Mouse (Mus musculus): ENCODE data around the gene Efhd1. TPM values are rescaled to one million over a fixed set of nuclear protein-coding genes. Genes with fewer than 3 reads are reported as not detected.
A peak's percentile ranks its signal among the peaks of the same experiment; 100 is the strongest.

Efhd1 gene
- polyA plus RNA-seq, 1 experiment from 2014 or later = 0.58 TPM

DNA sequence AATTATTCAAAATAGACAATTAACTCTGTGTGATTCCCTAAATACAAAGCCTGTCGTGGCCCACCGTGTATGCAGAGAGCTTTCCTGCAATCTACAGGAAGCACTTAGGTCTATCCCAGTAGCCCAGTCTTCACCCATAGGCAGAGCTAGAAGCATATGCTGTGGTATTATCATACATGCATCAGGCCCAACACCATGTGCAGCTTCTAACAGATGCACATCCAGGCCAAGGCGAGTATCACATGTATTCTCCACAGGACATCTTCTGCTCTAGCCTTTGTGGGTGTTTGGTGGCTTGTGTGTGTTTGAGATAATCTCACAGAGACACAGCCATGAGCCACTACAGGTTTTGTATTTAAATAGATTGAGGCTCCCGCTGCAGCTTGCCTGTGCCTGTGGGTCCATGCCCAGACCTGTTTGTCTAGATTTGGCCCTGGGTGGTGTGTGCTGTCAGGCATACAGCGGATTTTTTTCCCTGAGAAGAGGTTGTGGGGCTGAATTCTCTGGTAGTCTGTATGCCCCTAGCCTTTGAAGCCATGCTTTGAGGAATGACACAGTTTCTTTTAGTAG, 12.0 kb upstream of the Efhd1 start:
- H3K9ac ChIP-seq = no peak overlapping the region
- no peak overlapping the region for H3K27ac ChIP-seq
- H3K27me3 ChIP-seq (replicated peaks) = no peaks in the 10 kb centered on the region
- WGBS = 54% methylated on average over 5 of the region's 5 CpGs
- H3K4me1 ChIP-seq = no peaks in the 10 kb centered on the region
- ATAC-seq (replicated peaks) = no peak
- no peaks in the 10 kb centered on the region for H3K36me3 ChIP-seq (replicated peaks)
- H3K4me3 ChIP-seq = no peak overlapping the region
- no peak overlapping the region for H3K4me2 ChIP-seq
- H3K9me3 ChIP-seq = no peaks in the 10 kb centered on the region

DNA sequence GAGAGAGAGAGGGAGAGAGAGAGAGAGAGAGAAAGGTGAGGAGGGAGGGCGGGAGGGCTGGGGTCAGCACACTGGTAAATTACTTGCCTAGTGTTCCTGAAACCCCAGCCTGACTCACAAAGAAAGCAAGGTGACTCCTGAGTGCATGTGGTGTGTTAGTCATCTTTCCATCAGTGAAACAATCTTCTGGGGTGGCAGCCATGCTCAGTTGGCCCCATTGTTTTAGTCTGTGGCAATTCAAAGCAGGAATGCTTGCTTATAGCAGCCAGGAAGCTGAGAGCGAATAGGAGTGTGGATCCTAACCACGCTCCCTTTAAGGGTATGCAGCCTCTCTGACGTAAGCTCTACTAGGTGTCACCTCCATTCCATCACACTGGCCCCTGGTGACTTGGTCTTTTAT, 9.0 kb upstream of the Efhd1 start:
- H3K4me2 ChIP-seq = no peak overlapping the region
- H3K9me3 ChIP-seq = no peaks in the 10 kb centered on the region
- H3K4me1 ChIP-seq = no peaks in the 10 kb centered on the region
- no peak overlapping the region for H3K27ac ChIP-seq
- H3K4me3 ChIP-seq = no peak overlapping the region
- WGBS = 73% methylated on average over 4 of the region's 4 CpGs
- H3K27me3 ChIP-seq (replicated peaks) = peaks cover 8% of the 10 kb centered on the region
- H3K36me3 ChIP-seq (replicated peaks) = no peaks in the 10 kb centered on the region
- ATAC-seq (replicated peaks) = no peak
- H3K9ac ChIP-seq = no peak overlapping the region

- Histone ChIP-seq H3K4me2 (no peak overlapping the region), H3K27me3 (replicated peaks) (peaks cover 21% of the 10 kb centered on the region), H3K9ac (no peak overlapping the region), H3K27ac (no peak overlapping the region), H3K4me1 (no peaks in the 10 kb centered on the region), H3K36me3 (replicated peaks) (no peaks in the 10 kb centered on the region), H3K4me3 (no peak overlapping the region), H3K9me3 (no peaks in the 10 kb centered on the region)
- WGBS = 16% methylated on average over 11 of the region's 11 CpGs
- ATAC-seq (replicated peaks) = no peak
Observed at GRCm38 (mm10) chr1:87257691-87258090, 6.5 kb upstream of the Efhd1 start.

- no peaks in the 10 kb centered on the region for H3K36me3 ChIP-seq (replicated peaks)
- no peak overlapping the region for H3K4me2 ChIP-seq
- 0 out of 2 replicates have a peak, but pooled peaks cover 3% of the 10 kb centered on the region for H3K4me1 ChIP-seq
- ATAC-seq (replicated peaks) = no peak
- H3K9ac ChIP-seq = no peak overlapping the region
- peaks cover 28% of the 10 kb centered on the region for H3K27me3 ChIP-seq (replicated peaks)
- no peak overlapping the region for H3K27ac ChIP-seq
- H3K4me3 ChIP-seq = no peak overlapping the region
- 16% methylated on average over 14 of the region's 14 CpGs for WGBS
- H3K9me3 ChIP-seq = no peaks in the 10 kb centered on the region
Observed at GRCm38 (mm10) chr1:87258484-87258883, 5.7 kb upstream of the Efhd1 start.

DNA sequence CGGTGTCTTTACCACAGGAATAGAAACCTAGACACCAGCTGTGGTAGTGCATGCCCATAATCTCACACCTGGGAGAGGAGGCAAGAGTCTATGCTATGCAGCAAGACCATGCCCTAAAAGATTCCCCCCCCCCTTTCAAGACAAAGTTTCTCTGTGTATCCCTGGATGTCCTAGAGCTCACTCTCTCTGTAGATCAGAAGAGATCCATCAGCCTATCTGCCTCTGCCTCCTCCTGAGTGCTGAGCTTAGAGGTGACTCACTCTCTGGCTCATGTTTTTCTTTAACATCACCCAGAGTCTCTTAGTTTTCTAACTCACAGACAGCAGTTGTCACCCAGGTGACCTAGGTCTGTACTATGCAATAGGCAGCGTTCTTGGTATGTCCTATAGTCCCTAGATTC, 4.8 kb upstream of the Efhd1 start:
- no peak for ATAC-seq (replicated peaks)

GRCm38 (mm10) chr1:87263257-87263656, 906 bp upstream of the Efhd1 start:
- H3K4me3 ChIP-seq = no peak overlapping the region
- no peaks in the 10 kb centered on the region for H3K9me3 ChIP-seq
- H3K27me3 ChIP-seq (replicated peaks) = peaks cover 60% of the 10 kb centered on the region
- peaks cover 26% of the 10 kb centered on the region for H3K4me1 ChIP-seq
- no peak overlapping the region for H3K9ac ChIP-seq
- no peaks in the 10 kb centered on the region for H3K36me3 ChIP-seq (replicated peaks)
- WGBS = 2% methylated on average over 9 of the region's 9 CpGs
- no peak overlapping the region for H3K27ac ChIP-seq
- no peak overlapping the region for H3K4me2 ChIP-seq
- no peak for ATAC-seq (replicated peaks)

More for the DNA sequence above, 4.8 kb upstream of the Efhd1 start:
- Histone ChIP-seq H3K4me2 (no peak overlapping the region), H3K27me3 (replicated peaks) (peaks cover 35% of the 10 kb centered on the region), H3K9ac (no peak overlapping the region), H3K4me3 (no peak overlapping the region), H3K36me3 (replicated peaks) (no peaks in the 10 kb centered on the region), H3K27ac (no peak overlapping the region), H3K4me1 (peaks cover 10% of the 10 kb centered on the region), H3K9me3 (no peaks in the 10 kb centered on the region)
- WGBS = 90% methylated on average over 2 of the region's 2 CpGs

DNA sequence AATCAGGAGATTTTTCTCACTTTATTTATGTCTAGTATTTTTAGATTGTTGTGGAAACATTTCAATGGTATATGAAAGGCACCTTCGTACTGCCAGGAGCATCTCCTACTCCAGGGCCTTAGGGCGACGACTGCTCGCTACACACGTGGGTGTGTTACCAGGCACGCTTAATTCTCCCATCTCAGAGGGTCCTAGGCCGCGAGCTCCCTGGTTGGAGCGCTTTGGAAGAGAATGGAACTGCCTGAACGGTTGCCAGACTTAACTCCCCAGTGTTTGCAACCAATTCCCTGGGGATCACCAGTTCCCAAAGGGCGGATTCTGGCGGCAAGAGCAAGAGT, 398 bp upstream of the Efhd1 start:
- Histone ChIP-seq H3K9me3 (no peaks in the 10 kb centered on the region), H3K4me1 (peaks cover 26% of the 10 kb centered on the region), H3K27ac (no peak overlapping the region), H3K36me3 (replicated peaks) (no peaks in the 10 kb centered on the region), H3K4me2 (peak overlapping the region; percentile 93), H3K9ac (no peak overlapping the region), H3K27me3 (replicated peaks) (peaks cover 57% of the 10 kb centered on the region), H3K4me3 (peak overlapping the region; percentile 45)
- 0 out of 2 replicates have a peak, but pooled peaks have one; percentile 58 for ATAC-seq (replicated peaks)
- 2% methylated on average over 12 of the region's 12 CpGs for WGBS

DNA sequence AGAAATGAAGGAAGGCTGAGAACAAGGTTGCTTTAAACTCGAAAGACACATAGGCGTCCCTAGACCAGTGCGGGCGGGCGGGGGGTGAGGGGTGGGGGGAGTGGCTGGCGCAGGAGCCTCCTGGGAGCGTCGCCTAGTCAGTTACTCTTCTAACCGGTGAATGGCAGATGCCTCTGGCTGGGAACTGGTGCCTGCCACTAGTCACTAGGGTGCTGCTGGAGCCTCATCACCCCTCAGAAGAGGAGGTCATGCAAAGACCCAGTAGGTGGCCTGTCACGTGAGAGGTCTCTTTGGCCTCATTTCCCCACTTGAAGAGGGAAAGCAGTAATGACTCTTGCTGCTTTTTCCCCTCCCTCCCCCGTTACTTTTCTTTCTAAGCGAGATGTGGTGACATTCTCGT, 1.0 kb downstream of the Efhd1 start:
- peak overlapping the region; percentile 93 for H3K4me2 ChIP-seq
- WGBS = 0% methylated on average over 13 of the region's 13 CpGs
- peaks cover 53% of the 10 kb centered on the region for H3K27me3 ChIP-seq (replicated peaks)
- no peak overlapping the region for H3K27ac ChIP-seq
- peak overlapping the region; percentile 45 for H3K4me3 ChIP-seq
- ATAC-seq (replicated peaks) = peak; percentile 54; the same call in 1 of the 2 replicates
- no peaks in the 10 kb centered on the region for H3K9me3 ChIP-seq
- peaks cover 26% of the 10 kb centered on the region for H3K4me1 ChIP-seq
- H3K36me3 ChIP-seq (replicated peaks) = no peaks in the 10 kb centered on the region
- no peak overlapping the region for H3K9ac ChIP-seq

GRCm38 (mm10) chr1:87266296-87267090, 2.3 kb downstream of the Efhd1 start:
- no peaks in the 10 kb centered on the region for H3K36me3 ChIP-seq (replicated peaks)
- 23% methylated on average over 8 of the region's 8 CpGs for WGBS
- H3K27me3 ChIP-seq (replicated peaks) = peaks cover 51% of the 10 kb centered on the region
- no peak overlapping the region for H3K27ac ChIP-seq
- H3K4me2 ChIP-seq = no peak overlapping the region
- no peaks in the 10 kb centered on the region for H3K9me3 ChIP-seq
- H3K4me1 ChIP-seq = peaks cover 34% of the 10 kb centered on the region
- no peak for ATAC-seq (replicated peaks)
- no peak overlapping the region for H3K9ac ChIP-seq
- no peak overlapping the region for H3K4me3 ChIP-seq

DNA sequence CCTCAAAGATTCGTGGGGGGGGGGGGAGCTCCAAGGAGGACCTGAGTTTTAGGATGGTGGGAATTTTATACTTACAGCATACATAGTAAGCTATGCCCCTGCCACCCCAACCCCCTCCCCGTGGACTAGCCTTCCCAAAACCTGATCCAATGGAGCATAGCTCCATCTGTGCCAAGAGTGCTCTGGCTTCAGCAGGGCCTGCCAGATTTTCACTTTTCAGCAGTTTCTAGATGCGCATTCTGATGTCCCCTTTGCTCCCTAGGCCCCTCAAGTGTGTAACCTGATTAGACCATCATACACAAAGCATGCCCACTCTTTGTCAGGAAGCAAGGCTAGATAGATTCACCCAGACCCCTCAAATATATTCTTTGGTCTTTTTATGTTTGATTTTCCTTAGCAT, 6.0 kb downstream of the Efhd1 start:
- 12% methylated on average over 3 of the region's 3 CpGs for WGBS
- Histone ChIP-seq H3K27me3 (replicated peaks) (peaks cover 22% of the 10 kb centered on the region), H3K9ac (no peak overlapping the region), H3K9me3 (no peaks in the 10 kb centered on the region), H3K27ac (no peak overlapping the region), H3K36me3 (replicated peaks) (no peaks in the 10 kb centered on the region), H3K4me2 (no peak overlapping the region), H3K4me1 (peaks cover 16% of the 10 kb centered on the region), H3K4me3 (no peak overlapping the region)
- no peak for ATAC-seq (replicated peaks)

- 9% methylated on average over 19 of the region's 20 CpGs for WGBS
- no peak overlapping the region for H3K9ac ChIP-seq
- no peak for ATAC-seq (replicated peaks)
- no peaks in the 10 kb centered on the region for H3K9me3 ChIP-seq
- no peak overlapping the region for H3K4me3 ChIP-seq
- H3K4me2 ChIP-seq = no peak overlapping the region
- peaks cover 9% of the 10 kb centered on the region; the same call in 1 of the 2 replicates for H3K4me1 ChIP-seq
- 0 out of 2 replicates have a peak overlapping the region, but pooled peaks have one; percentile 13 for H3K27ac ChIP-seq
- peaks cover 15% of the 10 kb centered on the region for H3K27me3 ChIP-seq (replicated peaks)
- no peaks in the 10 kb centered on the region for H3K36me3 ChIP-seq (replicated peaks)
Observed at GRCm38 (mm10) chr1:87270641-87271467, 6.7 kb downstream of the Efhd1 start.

DNA sequence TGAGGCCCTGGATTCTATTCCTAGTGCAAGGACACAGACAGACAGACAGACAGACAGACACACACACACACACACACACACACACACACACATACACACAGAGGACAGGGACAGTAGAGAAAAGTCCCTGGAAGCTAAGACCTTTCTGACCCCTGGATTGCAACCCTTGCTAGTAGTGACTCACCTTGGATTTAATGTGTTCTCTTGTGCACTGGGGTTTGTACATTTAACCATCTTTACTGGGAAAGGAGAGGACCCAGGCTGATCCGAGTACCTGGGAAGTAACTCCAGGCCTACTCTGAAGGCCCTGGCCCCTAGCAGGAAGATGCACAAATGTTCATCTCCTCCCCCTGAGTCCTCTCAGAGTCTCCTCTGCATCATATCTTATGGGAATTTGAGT, 7.4 kb downstream of the Efhd1 start:
- Histone ChIP-seq H3K27ac (no peak overlapping the region), H3K4me1 (peaks cover 8% of the 10 kb centered on the region; the same call in 1 of the 2 replicates), H3K9me3 (no peaks in the 10 kb centered on the region), H3K36me3 (replicated peaks) (no peaks in the 10 kb centered on the region), H3K27me3 (replicated peaks) (peaks cover 8% of the 10 kb centered on the region), H3K4me3 (no peak overlapping the region), H3K9ac (no peak overlapping the region), H3K4me2 (no peak overlapping the region)
- ATAC-seq (replicated peaks) = no peak
- WGBS = 88% methylated on average over 1 of the region's 1 CpGs

Data from midbrain, embryonic 15.5 days (tissue).